Mouse (Mus musculus) ES-CJ7 (cell line): ENCODE measurements around the gene Olfr1012.
"Not testable (repeated sequence)": the region's sequence is repeated elsewhere in the genome, so short reads cannot be mapped to it uniquely, and the experiment has no call there.

Experiments
- DNase-seq: peaks from one replicate; pipeline ENCODE4 v3.0.0; 2011; ENCODE audit warnings: low read depth, low spot score

The Olfr1012 gene

GRCm38 (mm10) chr2:85762666-85763065, at the start of gene Olfr1012:
Gene Olfr1012 (minus strand): TSS chr2:85762766.
- no peak for DNase-seq

GRCm38 (mm10) chr2:85804501-85804900, 41.9 kb upstream of the Olfr1012 start:
- no peak for DNase-seq

- no peak for DNase-seq
Measured at GRCm38 (mm10) chr2:85802444-85802843, 39.9 kb upstream of the Olfr1012 start, which contains the start of gene Olfr1016. Gene Olfr1016 (minus strand): TSS chr2:85802544.

GRCm38 (mm10) chr2:85792331-85792730, 29.8 kb upstream of the Olfr1012 start:
- DNase-seq = peak; percentile 19

GRCm38 (mm10) chr2:85781717-85782116, 19.2 kb upstream of the Olfr1012 start, which contains the start of gene Olfr1015:
Gene Olfr1015 (plus strand): TSS chr2:85782017.
- DNase-seq = no peak

- DNase-seq = no peak
Measured at GRCm38 (mm10) chr2:85772413-85772812, 9.8 kb upstream of the Olfr1012 start, which contains the start of gene Olfr1014. Gene Olfr1014 (plus strand): TSS chr2:85772713.

- DNase-seq = no peak
Measured at GRCm38 (mm10) chr2:85766798-85767197, 4.2 kb upstream of the Olfr1012 start, which contains the start of gene Olfr1013. Gene Olfr1013 (plus strand): TSS chr2:85767098.

- DNase-seq = no peak
Measured at GRCm38 (mm10) chr2:85753822-85754221, 8.7 kb downstream of the Olfr1012 start.

GRCm38 (mm10) chr2:85725793-85726192, 36.8 kb downstream of the Olfr1012 start:
- DNase-seq = peak; percentile 17

- DNase-seq = no peak
Measured at GRCm38 (mm10) chr2:85715119-85715518, 47.4 kb downstream of the Olfr1012 start, which contains the start of gene Olfr1009. Gene Olfr1009 (plus strand): TSS chr2:85715419.

GRCm38 (mm10) chr2:85711159-85711558, 51.4 kb downstream of the Olfr1012 start:
- no peak for DNase-seq

- DNase-seq = not testable (repeated sequence)
Measured at GRCm38 (mm10) chr2:85710680-85711079, 51.9 kb downstream of the Olfr1012 start.
